Mouse (Mus musculus) adrenal gland, postnatal 14 days (tissue): ENCODE data around the gene Lrrc28. TPM values are rescaled to one million over a fixed set of nuclear protein-coding genes. Genes with fewer than 3 reads are reported as not detected.

Experiments
- DNase-seq: peaks from one replicate; pipeline ENCODE4 v3.0.0; 2021; ENCODE audit warnings: mixed read lengths
- total RNA-seq: library from RNA; stranded (reverse); gene quantifications from 2 replicates; pipeline ENCODE4 v1.2.3, GENCODE M21; 2021

Gene Lrrc28
- total RNA-seq, 1 experiment from 2014 or later, result 19.5 TPM

GRCm38 (mm10) chr7:67645681-67646014 lies 580 bp upstream of the Lrrc28 start:
- DNase-seq, result no peak

- DNase-seq, result no peak
These were observed 777 bp downstream of the Lrrc28 start for GRCm38 (mm10) chr7:67644291-67644690.

- DNase-seq, result no peak
These were observed 2.1 kb downstream of the Lrrc28 start for GRCm38 (mm10) chr7:67642955-67643354.

GRCm38 (mm10) chr7:67639006-67639405 lies 6.1 kb downstream of the Lrrc28 start:
- peak; percentile 48 for DNase-seq

GRCm38 (mm10) chr7:67636161-67636560 lies 8.9 kb downstream of the Lrrc28 start:
- no peak for DNase-seq

- DNase-seq, result no peak
These were observed 10.9 kb downstream of the Lrrc28 start for GRCm38 (mm10) chr7:67634210-67634609.

GRCm38 (mm10) chr7:67632380-67632779 lies 12.7 kb downstream of the Lrrc28 start:
- DNase-seq, result no peak

- peak; percentile 80 for DNase-seq
These were observed 14.3 kb downstream of the Lrrc28 start for GRCm38 (mm10) chr7:67630817-67631216.

GRCm38 (mm10) chr7:67629681-67630080 lies 15.4 kb downstream of the Lrrc28 start:
- no peak for DNase-seq

- no peak for DNase-seq
These were observed 18.4 kb downstream of the Lrrc28 start for GRCm38 (mm10) chr7:67626671-67627070.

- no peak for DNase-seq
These were observed 22.9 kb downstream of the Lrrc28 start for GRCm38 (mm10) chr7:67622151-67622550.

- no peak for DNase-seq
These were observed 25.2 kb downstream of the Lrrc28 start for GRCm38 (mm10) chr7:67619836-67620235.

GRCm38 (mm10) chr7:67618316-67618715 lies 26.8 kb downstream of the Lrrc28 start:
- DNase-seq, result no peak

- DNase-seq, result no peak
These were observed 27.4 kb downstream of the Lrrc28 start for GRCm38 (mm10) chr7:67617646-67618045.

- DNase-seq, result no peak
These were observed 28.2 kb downstream of the Lrrc28 start for GRCm38 (mm10) chr7:67616890-67617289.

GRCm38 (mm10) chr7:67614464-67614861 lies 30.6 kb downstream of the Lrrc28 start:
- DNase-seq, result no peak

- no peak for DNase-seq
These were observed 31.1 kb downstream of the Lrrc28 start for GRCm38 (mm10) chr7:67613795-67614463.

GRCm38 (mm10) chr7:67608348-67609024 lies 36.6 kb downstream of the Lrrc28 start:
- no peak for DNase-seq

GRCm38 (mm10) chr7:67607669-67608347 lies 37.3 kb downstream of the Lrrc28 start:
- DNase-seq, result no peak

GRCm38 (mm10) chr7:67606250-67606649 lies 38.8 kb downstream of the Lrrc28 start:
- DNase-seq, result no peak

- DNase-seq, result no peak
These were observed 40.0 kb downstream of the Lrrc28 start for GRCm38 (mm10) chr7:67605114-67605513.

GRCm38 (mm10) chr7:67598050-67598449 lies 47.0 kb downstream of the Lrrc28 start:
- peak; percentile 58 for DNase-seq

- no peak for DNase-seq
These were observed 48.1 kb downstream of the Lrrc28 start for GRCm38 (mm10) chr7:67596961-67597360.

GRCm38 (mm10) chr7:67596322-67596721 lies 48.7 kb downstream of the Lrrc28 start:
- no peak for DNase-seq
